ENCODE assay signal across 8 mouse cellular contexts in the genomic region with DNA sequence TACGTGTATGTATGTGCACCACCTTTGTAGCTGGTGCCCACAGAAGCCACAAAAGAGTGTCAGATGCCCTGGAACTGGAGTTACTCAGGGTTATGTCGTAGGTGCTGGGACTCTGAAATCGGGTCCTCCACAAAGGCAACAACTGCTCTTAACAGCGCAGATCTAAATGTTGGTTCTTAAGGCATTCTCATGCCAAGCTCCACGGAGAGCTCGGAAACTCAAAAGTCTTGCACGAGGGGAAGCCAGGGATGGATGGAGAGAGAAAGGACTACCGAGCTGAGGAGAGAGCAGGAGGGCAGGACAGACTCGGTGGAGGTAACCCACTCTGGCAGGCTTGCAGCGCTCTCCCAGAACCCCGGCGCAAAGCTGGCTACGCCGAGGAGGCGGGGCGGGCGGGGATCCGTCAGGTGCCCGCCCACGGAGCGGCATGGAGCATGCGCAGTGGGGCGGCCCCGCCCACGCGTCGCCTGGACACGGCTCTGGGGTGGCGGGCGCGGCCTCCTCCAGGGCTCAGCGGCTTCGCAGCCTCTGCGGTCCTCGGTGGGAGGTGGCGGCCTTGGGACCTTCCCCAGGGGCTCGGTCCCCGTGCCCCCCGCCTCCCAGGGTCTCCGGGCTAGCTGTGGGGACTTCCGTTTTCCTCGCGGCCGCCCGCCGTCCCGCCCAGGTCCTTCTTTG. TPM values are rescaled to one million over a fixed set of nuclear protein-coding genes. Genes with fewer than 3 reads are reported as not detected.
DNase-seq lines count a peak whose midpoint lies in the region; ATAC-seq and TF ChIP-seq lines count a peak whose summit lies in the region.

A gene (plus strand): TSS at position 516 of the 675 bp plus-strand sequence.

- 0 out of 2 replicates have a peak, but pooled peaks have one; percentile 65 for TF ChIP-seq POLR2A in bone marrow macrophage, adult 2 months (IDR thresholded peaks at IDR 0.05; ENCODE audit: borderline replicate concordance, low read depth, low read length)
- TF ChIP-seq POLR2A in embryonic fibroblast, embryonic 13.5 days (IDR thresholded peaks at IDR 0.05; ENCODE audit: low read depth, low read length): peak; percentile 98
- peak; percentile 49; the same call in 1 of the 2 replicates for TF ChIP-seq POLR2A in liver, adult 2 months (IDR thresholded peaks at IDR 0.05; ENCODE audit: extremely low read depth, insufficient read depth, low read length)
- TF ChIP-seq POLR2A in myocyte (IDR thresholded peaks at IDR 0.05; ENCODE audit: insufficient read length, low read depth): peak; percentile 100

- H3ac ChIP-seq in myocyte (ENCODE audit: control insufficient read depth, insufficient read length): peak within 1 kb of the TSS; percentile 41

- ATAC-seq in heart, embryonic 11.5 days (replicated peaks; ENCODE audit: insufficient number of reproducible peaks, low FRiP score, low TSS enrichment): peak; percentile 99
- peak; percentile 99 for ATAC-seq in kidney, embryonic 16.5 days (ENCODE audit: low FRiP score, low TSS enrichment)

- no peaks in the 10 kb centered on the region for H3K27me3 ChIP-seq in heart, embryonic 11.5 days (ENCODE audit: control insufficient read depth, insufficient read depth, low read length)
- no peaks in the 10 kb centered on the region for H3K27me3 ChIP-seq in kidney, embryonic 16.5 days (ENCODE audit: insufficient read depth, low read length)
- no peaks in the 10 kb centered on the region for H3K27me3 ChIP-seq in liver, adult 2 months (ENCODE audit: control insufficient read depth, insufficient read depth, low read length)
- H3K27me3 ChIP-seq in myocyte (ENCODE audit: control insufficient read depth, insufficient read depth, insufficient read length): no peaks in the 10 kb centered on the region
- no peaks in the 10 kb centered on the region for H3K27me3 ChIP-seq in splenic B cell, adult 2 months (ENCODE audit: control insufficient read depth, insufficient read depth, low read length, poor library complexity, severe bottlenecking)

- H3K9me3 ChIP-seq in heart, embryonic 11.5 days (replicated peaks; ENCODE audit: control insufficient read depth, low read length): no peaks in the 10 kb centered on the region
- H3K9me3 ChIP-seq in kidney, embryonic 16.5 days (ENCODE audit: low read length): no peaks in the 10 kb centered on the region

- H3K36me3 ChIP-seq in heart, embryonic 11.5 days (ENCODE audit: control insufficient read depth, insufficient read depth, low read length): peaks cover 2% of the 10 kb centered on the region; the same call in 1 of the 2 replicates
- H3K36me3 ChIP-seq in kidney, embryonic 16.5 days (ENCODE audit: insufficient read depth, low read length): 0 out of 2 replicates have a peak, but pooled peaks cover 5% of the 10 kb centered on the region
- H3K36me3 ChIP-seq in liver, adult 2 months (ENCODE audit: control insufficient read depth, insufficient read depth, low read length): no peaks in the 10 kb centered on the region
- no peaks in the 10 kb centered on the region for H3K36me3 ChIP-seq in myocyte (ENCODE audit: control insufficient read depth, insufficient read depth)
- no peaks in the 10 kb centered on the region; the same call in 1 of the 2 replicates for H3K36me3 ChIP-seq in splenic B cell, adult 2 months (ENCODE audit: control insufficient read depth, insufficient read depth, low read length, poor library complexity, severe bottlenecking)

- DNase-seq in A20 (ENCODE audit: low read depth, low spot score): peak; percentile 94
- peak; percentile 67 for DNase-seq in liver, adult 2 months (ENCODE audit: extremely low read depth, low read depth, low spot score)
- peak; percentile 95 for DNase-seq in splenic B cell, adult 2 months (ENCODE audit: low read depth, low spot score)

- peak within 1 kb of the TSS; percentile 87 for H3K9ac ChIP-seq in heart, embryonic 11.5 days (ENCODE audit: low read depth, low read length)
- H3K9ac ChIP-seq in kidney, embryonic 16.5 days (replicated peaks; ENCODE audit: low read length): peak within 1 kb of the TSS; percentile 95
- peak within 1 kb of the TSS; percentile 80 for H3K9ac ChIP-seq in liver, adult 2 months (ENCODE audit: low read depth, low read length)

- TF ChIP-seq CTCF in bone marrow macrophage, adult 2 months (IDR thresholded peaks at IDR 0.05; ENCODE audit: low read depth, low read length): no peak
- no peak for TF ChIP-seq CTCF in embryonic fibroblast, embryonic 13.5 days (IDR thresholded peaks at IDR 0.05; ENCODE audit: borderline replicate concordance, insufficient read depth, low read length)
- no peak for TF ChIP-seq CTCF in liver, adult 2 months (IDR thresholded peaks at IDR 0.05; ENCODE audit: low read depth, low read length)

- H3K4me1 ChIP-seq in bone marrow macrophage, adult 2 months (ENCODE audit: control insufficient read depth, insufficient read depth, low read length): peaks cover 4% of the 10 kb centered on the region
- H3K4me1 ChIP-seq in embryonic fibroblast, embryonic 13.5 days (ENCODE audit: control insufficient read depth, insufficient read depth, low read length): no peaks in the 10 kb centered on the region
- 0 out of 2 replicates have a peak, but pooled peaks cover 3% of the 10 kb centered on the region for H3K4me1 ChIP-seq in heart, embryonic 11.5 days (ENCODE audit: control insufficient read depth, insufficient read depth, low read length)
- no peaks in the 10 kb centered on the region; the same call in 1 of the 2 replicates for H3K4me1 ChIP-seq in kidney, embryonic 16.5 days (ENCODE audit: insufficient read depth, low read length)
- H3K4me1 ChIP-seq in liver, adult 2 months (ENCODE audit: control insufficient read depth, insufficient read depth, low read length): no peaks in the 10 kb centered on the region

- under 1% methylated on average over 43 of the region's 47 CpGs for WGBS in heart, embryonic 11.5 days (ENCODE audit: insufficient replicate concordance)
- 1% methylated on average over 47 of the region's 47 CpGs for WGBS in kidney, embryonic 16.5 days
- WGBS in liver, adult 2 months: 1% methylated on average over 47 of the region's 47 CpGs

- peak within 1 kb of the TSS; percentile 73 for H3K4me2 ChIP-seq in heart, embryonic 11.5 days
- H3K4me2 ChIP-seq in kidney, embryonic 16.5 days (replicated peaks; ENCODE audit: low read depth, low read length): peak within 1 kb of the TSS; percentile 78
- H3K4me2 ChIP-seq in myocyte (ENCODE audit: low read depth): peak within 1 kb of the TSS; percentile 96

- H3K27ac ChIP-seq in bone marrow macrophage, adult 2 months (ENCODE audit: insufficient read depth, low read depth, low read length): peak within 1 kb of the TSS; percentile 27; the same call in 1 of the 2 replicates
- H3K27ac ChIP-seq in embryonic fibroblast, embryonic 13.5 days (ENCODE audit: insufficient read depth, low read length): peak within 1 kb of the TSS; percentile 6; the same call in 1 of the 2 replicates
- peak within 1 kb of the TSS; percentile 57 for H3K27ac ChIP-seq in heart, embryonic 11.5 days (ENCODE audit: low read depth, low read length)
- H3K27ac ChIP-seq in kidney, embryonic 16.5 days (ENCODE audit: low read length): peak within 1 kb of the TSS; percentile 84
- H3K27ac ChIP-seq in liver, adult 2 months (replicated peaks; ENCODE audit: insufficient read depth, low read depth, low read length): peak within 1 kb of the TSS; percentile 4; the same call in 1 of the 2 replicates

- H3K4me3 ChIP-seq in bone marrow macrophage, adult 2 months (ENCODE audit: insufficient read depth, low read length): peak within 1 kb of the TSS; percentile 79
- peak within 1 kb of the TSS; percentile 47 for H3K4me3 ChIP-seq in embryonic fibroblast, embryonic 13.5 days (ENCODE audit: insufficient read depth, low read length)
- H3K4me3 ChIP-seq in heart, embryonic 11.5 days (ENCODE audit: low read depth, low read length): peak within 1 kb of the TSS; percentile 79
- H3K4me3 ChIP-seq in kidney, embryonic 16.5 days (ENCODE audit: low read length): peak within 1 kb of the TSS; percentile 98
- peak within 1 kb of the TSS; percentile 84 for H3K4me3 ChIP-seq in liver, adult 2 months (ENCODE audit: insufficient read depth, low read depth, low read length)
- H3K4me3 ChIP-seq in myocyte: peak within 1 kb of the TSS; percentile 74

- H3K79me2 ChIP-seq in liver, adult 2 months (ENCODE audit: control insufficient read depth, insufficient read depth, low read length): no peaks in the 10 kb centered on the region
- H3K79me2 ChIP-seq in myocyte (ENCODE audit: control insufficient read depth, insufficient read depth): peaks cover 13% of the 10 kb centered on the region

TF ChIP-seq in myocyte, 11 proteins besides CTCF, POLR2A, EP300 and RAD21:
- peak; percentile 97 for TF ChIP-seq POLR2AphosphoS2 (IDR thresholded peaks at IDR 0.05; ENCODE audit: insufficient read length, low read depth)
- TF ChIP-seq MYOD1 (IDR thresholded peaks at IDR 0.05; ENCODE audit: control insufficient read depth in 1 of 3, insufficient read length in 2 of 3, low read depth in 2 of 3): peak in 1 of 3 experiments; percentile 75
- no peak for TF ChIP-seq TCF3 (IDR thresholded peaks at IDR 0.05; ENCODE audit: insufficient read length, low read depth)
- no peak for TF ChIP-seq REST (IDR thresholded peaks at IDR 0.05; ENCODE audit: insufficient read depth, insufficient read length)
- TF ChIP-seq TCF12 (IDR thresholded peaks at IDR 0.05; ENCODE audit: insufficient read depth, poor library complexity, severe bottlenecking): no peak
- no peak for TF ChIP-seq E2F4 (IDR thresholded peaks at IDR 0.05; ENCODE audit: insufficient read depth)
- TF ChIP-seq SRF (IDR thresholded peaks at IDR 0.05; ENCODE audit: control insufficient read depth, insufficient read length, low read depth): peak; percentile 74
- TF ChIP-seq MYOG (IDR thresholded peaks at IDR 0.05; ENCODE audit: control insufficient read depth in 1 of 3, insufficient read depth in 1 of 3, insufficient read length in 2 of 3, low read depth in 2 of 3): peak in 2 of 3 experiments; percentile 52 to 59
- TF ChIP-seq MAX (IDR thresholded peaks at IDR 0.05; ENCODE audit: low read depth): no peak
- TF ChIP-seq CEBPB (IDR thresholded peaks at IDR 0.05; ENCODE audit: insufficient read depth, poor library complexity, severe bottlenecking): no peak
- TF ChIP-seq USF1 (IDR thresholded peaks at IDR 0.05; ENCODE audit: low read depth): peak; percentile 17

RNA-seq across cellular contexts. Expression of the gene that starts here (rescaled TPM):
- 8.0 and 11.2 TPM in 2 replicates for polyA plus RNA-seq in bone marrow macrophage, adult 2 months (2012; ENCODE audit: insufficient read depth, insufficient read length, missing spikeins)
- 29.3 and 29.7 TPM in 2 replicates for polyA plus RNA-seq in embryonic fibroblast, embryonic 13.5 days (2011; ENCODE audit: insufficient read length, low read depth, missing spikeins)
- 5.1 and 9.6 TPM in 2 replicates for polyA plus RNA-seq in heart, embryonic 11.5 days (2014; fragmentation: Nextera tagmentation; extraction: Ambion mirVana)
- polyA plus RNA-seq in kidney, embryonic 16.5 days (2015; fragmentation: Nextera tagmentation; extraction: Ambion mirVana): 5.9 and 9.2 TPM in 2 replicates
- 2.9 and 3.4 TPM in 2 replicates for total RNA-seq in liver, adult 2 months (2014; rRNA removed)
- polyA plus RNA-seq in liver, adult 2 months (2012; rRNA removed): 0.63 and 0.88 TPM in 2 replicates
- polyA plus RNA-seq in myocyte (2012; fragmentation: generic; extraction: Trizol): 4.1 TPM

Comparison
In these comparisons a context has a peak if more than half of its experiments do, and no peak if none do; other contexts are left out.
1. Peak in every context shown above with its lines: DNase-seq, ATAC-seq, H3K4me3 ChIP-seq and H3K27ac ChIP-seq.
2. H3K27ac ChIP-seq: peak in every context shown above with its lines; median percentile 84 in kidney, embryonic 16.5 days; 57 in heart, embryonic 11.5 days; 27 in bone marrow macrophage, adult 2 months; 6 in embryonic fibroblast, embryonic 13.5 days; 4 in liver, adult 2 months.
3. H3K4me3 ChIP-seq: peak in every context shown above with its lines; median percentile 98 in kidney, embryonic 16.5 days; 84 in liver, adult 2 months; 79 in bone marrow macrophage, adult 2 months; 79 in heart, embryonic 11.5 days; 74 in myocyte; 47 in embryonic fibroblast, embryonic 13.5 days.
4. POLR2A ChIP-seq: peak in every context shown above with its lines; median percentile 100 in myocyte; 98 in embryonic fibroblast, embryonic 13.5 days; 65 in bone marrow macrophage, adult 2 months; 49 in liver, adult 2 months.